Mouse (Mus musculus): Measurements from ENCODE around the gene Lrrc36.

Gene Lrrc36

DNA sequence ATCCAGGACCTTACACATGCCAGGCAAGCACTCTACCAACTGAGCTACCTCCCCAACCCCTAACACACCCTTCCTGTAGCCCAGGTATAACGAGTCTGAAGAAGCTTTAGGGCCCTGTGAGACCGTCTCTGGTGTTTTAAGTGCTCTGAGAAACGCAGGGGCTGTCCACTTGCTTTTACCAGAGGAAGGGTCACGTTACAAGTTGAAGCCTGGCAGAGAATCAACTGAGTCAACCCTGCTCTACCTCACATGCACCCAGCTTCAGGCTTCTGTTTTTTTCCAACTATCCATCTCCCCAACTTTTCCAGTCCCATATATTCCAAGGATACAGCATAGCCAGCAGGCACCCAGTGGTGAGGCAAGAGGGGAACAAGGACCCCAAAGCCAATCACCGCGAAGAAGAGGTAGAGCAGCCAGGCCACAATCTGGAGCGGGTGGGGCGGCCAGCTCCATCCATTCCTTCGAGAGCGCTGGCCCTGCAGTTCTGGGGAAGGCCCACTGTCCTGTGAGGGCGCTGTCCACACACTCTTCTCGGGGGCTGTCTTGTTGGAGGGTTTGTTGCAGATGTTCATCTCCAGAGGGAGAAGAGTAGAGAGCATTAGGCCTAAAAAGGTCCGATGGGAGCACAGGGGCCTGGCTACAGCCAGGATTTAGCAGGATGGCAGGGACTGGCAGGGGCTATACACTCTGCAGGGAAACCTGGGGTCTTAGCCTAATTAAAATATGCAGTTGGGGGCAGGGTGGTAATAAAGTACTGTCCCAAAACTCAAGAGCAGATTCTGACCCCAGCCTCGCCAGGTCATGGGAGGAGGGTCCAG, 70.0 kb downstream of the Lrrc36 start:
- DNase-seq (ENCODE audit: low spot score): peak; percentile 80

- no peak for DNase-seq (ENCODE audit: low spot score)
Observed at GRCm38 (mm10) chr8:105484030-105484368, 70.6 kb downstream of the Lrrc36 start.

- peak; percentile 93 for DNase-seq (ENCODE audit: low spot score)
Observed at GRCm38 (mm10) chr8:105484392-105484791, 71.0 kb downstream of the Lrrc36 start.

GRCm38 (mm10) chr8:105488082-105488481, 74.7 kb downstream of the Lrrc36 start:
- peak; percentile 55 for DNase-seq (ENCODE audit: low spot score)

DNA sequence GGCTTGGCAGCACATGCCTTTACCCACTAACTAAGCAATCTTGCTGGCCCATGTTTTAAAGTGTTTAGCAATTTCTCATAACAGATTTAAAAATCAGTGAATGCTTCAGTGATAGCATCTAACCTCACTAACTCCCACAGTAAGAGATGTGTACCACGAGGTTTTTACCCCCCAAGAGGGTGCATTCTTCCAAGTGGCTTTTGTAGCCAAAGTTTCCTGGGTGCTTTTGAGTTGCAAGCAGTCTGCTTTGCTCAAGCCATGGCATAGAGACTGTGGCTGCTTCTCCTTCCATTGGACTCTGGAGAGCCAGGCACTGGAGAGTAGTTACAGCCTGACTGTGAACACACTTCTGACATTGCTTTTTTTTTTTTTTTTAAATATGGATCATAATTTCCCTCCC, 75.9 kb downstream of the Lrrc36 start:
- DNase-seq (ENCODE audit: low spot score): no peak

- no peak for DNase-seq (ENCODE audit: low spot score)
Observed at GRCm38 (mm10) chr8:105493495-105493894, 80.1 kb downstream of the Lrrc36 start.

GRCm38 (mm10) chr8:105494566-105494965, 81.2 kb downstream of the Lrrc36 start:
- DNase-seq (ENCODE audit: low spot score): peak; percentile 69

- DNase-seq (ENCODE audit: low spot score): peak; percentile 64
Observed at GRCm38 (mm10) chr8:105495350-105496302, 82.3 kb downstream of the Lrrc36 start.

DNA sequence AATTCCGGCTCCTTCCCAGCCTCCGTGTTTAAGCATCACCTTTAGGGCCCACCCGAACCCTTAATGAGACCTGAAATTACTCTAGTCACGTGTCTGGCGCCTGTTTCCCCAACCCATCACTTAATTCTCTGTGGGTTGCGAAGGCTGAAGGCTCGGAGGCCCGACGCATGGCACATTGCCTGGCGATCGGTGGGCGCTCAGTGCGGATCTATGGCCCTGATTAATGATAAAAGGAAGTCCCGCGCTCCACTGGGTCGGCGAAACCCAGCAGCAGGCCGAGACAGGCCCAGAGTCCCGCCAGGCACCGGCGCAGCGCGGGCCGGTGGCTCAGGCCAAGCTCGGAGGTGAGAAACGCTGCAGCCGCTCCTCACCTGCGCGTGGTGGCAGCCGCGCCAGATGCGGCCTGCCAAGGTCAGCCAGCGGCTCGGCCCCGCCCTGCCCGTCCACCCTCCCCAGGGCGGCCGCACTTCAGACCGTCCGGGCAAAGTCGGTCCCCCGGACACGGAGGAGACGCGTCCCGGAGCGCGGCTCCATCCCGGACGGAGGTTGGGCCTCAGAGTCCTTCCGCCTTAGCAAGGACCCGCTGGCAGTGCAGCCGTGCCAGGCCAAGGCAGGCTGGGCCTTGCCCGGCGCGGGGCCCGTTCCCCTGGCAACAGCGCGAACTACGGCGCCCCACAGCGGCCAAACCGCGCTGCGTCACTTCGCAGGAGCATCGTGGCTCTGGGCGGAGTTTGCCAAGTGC, 83.2 kb downstream of the Lrrc36 start, which contains the start of gene Zdhhc1:
Gene Zdhhc1 (minus strand): TSS at position 464 of the 742 bp plus-strand sequence.
- peak; percentile 88 for DNase-seq (ENCODE audit: low spot score)

GRCm38 (mm10) chr8:105499787-105500186, 86.4 kb downstream of the Lrrc36 start:
- no peak for DNase-seq (ENCODE audit: low spot score)

DNA sequence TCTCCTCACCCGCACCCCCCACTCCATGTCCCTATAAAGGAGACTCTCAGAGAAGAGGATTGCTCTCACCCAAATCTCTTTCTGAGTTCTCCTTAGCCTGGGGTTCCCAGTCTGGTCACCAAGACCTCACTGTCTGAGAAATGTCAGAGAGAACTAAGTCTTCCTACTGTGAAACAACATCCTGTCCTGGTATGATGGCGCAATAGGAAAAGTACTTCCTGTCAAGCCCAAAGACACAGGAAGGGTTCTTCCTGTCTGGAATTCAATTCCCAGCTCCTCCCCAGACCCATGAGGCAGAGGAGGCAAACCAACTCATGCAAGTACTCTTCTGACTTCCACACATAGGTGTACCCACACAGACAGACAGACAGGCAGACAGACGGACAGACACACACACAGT, 91.2 kb downstream of the Lrrc36 start:
- DNase-seq (ENCODE audit: low spot score): peak; percentile 53

DNA sequence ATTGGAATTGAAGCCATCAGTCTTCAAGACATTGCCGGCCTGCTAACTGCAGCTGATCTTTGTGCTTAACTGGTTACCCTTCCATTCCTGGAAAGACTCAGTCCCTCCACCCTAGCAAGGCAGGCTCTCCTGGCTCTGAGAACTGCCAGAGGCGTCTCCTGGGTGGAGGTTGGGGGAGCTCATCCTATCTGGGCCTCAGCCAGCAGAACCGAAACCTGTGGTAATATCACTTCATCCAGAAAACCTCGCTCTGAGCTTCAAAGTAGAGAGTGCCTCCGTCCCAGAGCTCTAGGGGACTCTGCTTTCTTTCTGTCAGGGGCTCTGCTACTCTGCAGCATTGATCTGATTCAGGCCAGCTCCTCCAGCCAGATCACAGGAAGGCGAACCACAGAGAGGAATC, 93.6 kb downstream of the Lrrc36 start:
- no peak for DNase-seq (ENCODE audit: low spot score)

GRCm38 (mm10) chr8:105508758-105509157, 95.4 kb downstream of the Lrrc36 start:
- DNase-seq (ENCODE audit: low spot score): peak; percentile 52

GRCm38 (mm10) chr8:105509997-105510735, 96.8 kb downstream of the Lrrc36 start:
- DNase-seq (ENCODE audit: low spot score): peak; percentile 62
